Mouse (Mus musculus) ES-Bruce4 (cell line): ENCODE data around the gene Zfp185. TPM values are rescaled to one million over a fixed set of nuclear protein-coding genes. Genes with fewer than 3 reads are reported as not detected.

Source experiments
- polyA plus RNA-seq: library from polyadenylated mRNA; stranded (reverse); fragments of >200 nt; gene quantifications from 2 replicates; pipeline ENCODE4 v1.2.4, GENCODE M21; 2011; ENCODE audit warnings: low read depth; ENCODE audit not compliant: missing spikeins, insufficient read depth, insufficient read length

The Zfp185 gene
- polyA plus RNA-seq, 1 experiment = 20.2 TPM

Other genes starting within 250 kb of the Zfp185 start
- gene Gabrq, start 162.2 kb upstream of the Zfp185 start, polyA plus RNA-seq = 0.24 TPM in 1 of 2 replicates, not detected in the other
- 48.6 and 49.5 TPM in 2 replicates for gene Cetn2, start 68.9 kb upstream of the Zfp185 start, polyA plus RNA-seq
- 44.2 and 45.5 TPM in 2 replicates for gene Nsdhl, start 68.8 kb upstream of the Zfp185 start, polyA plus RNA-seq
- 1.4 and 2.3 TPM in 2 replicates for gene Pnma5, start 49.8 kb downstream of the Zfp185 start, polyA plus RNA-seq
- 0.29 TPM in 1 of 2 replicates, not detected in the other for gene Pnma3, start 77.4 kb downstream of the Zfp185 start, polyA plus RNA-seq
- not detected in 2 replicates for gene Xlr4a, start 95.1 kb downstream of the Zfp185 start, polyA plus RNA-seq
- 1.6 TPM in 1 of 2 replicates, not detected in the other for gene Xlr3a, start 109.8 kb downstream of the Zfp185 start, polyA plus RNA-seq
- not detected in 2 replicates for gene Gm14685, start 129.7 kb downstream of the Zfp185 start, polyA plus RNA-seq
- gene Xlr5b, start 161.5 kb downstream of the Zfp185 start, polyA plus RNA-seq = not detected in 2 replicates
- gene DXBay18, start 162.1 kb downstream of the Zfp185 start, polyA plus RNA-seq = 1.5 and 2.0 TPM in 2 replicates
- gene Spin2d, start 189.7 kb downstream of the Zfp185 start, polyA plus RNA-seq = not detected in 2 replicates
- gene Xlr3b, start 204.9 kb downstream of the Zfp185 start, polyA plus RNA-seq = 0.21 TPM in 1 of 2 replicates, not detected in the other
- 0.79 TPM in 1 of 2 replicates, not detected in the other for gene Xlr4b, start 227.0 kb downstream of the Zfp185 start, polyA plus RNA-seq
- 2.5 and 3.8 TPM in 2 replicates for gene F8a, start 241.0 kb downstream of the Zfp185 start, polyA plus RNA-seq